Mouse (Mus musculus): ENCODE measurements around the gene Tfap4.

Gene Tfap4

DNA sequence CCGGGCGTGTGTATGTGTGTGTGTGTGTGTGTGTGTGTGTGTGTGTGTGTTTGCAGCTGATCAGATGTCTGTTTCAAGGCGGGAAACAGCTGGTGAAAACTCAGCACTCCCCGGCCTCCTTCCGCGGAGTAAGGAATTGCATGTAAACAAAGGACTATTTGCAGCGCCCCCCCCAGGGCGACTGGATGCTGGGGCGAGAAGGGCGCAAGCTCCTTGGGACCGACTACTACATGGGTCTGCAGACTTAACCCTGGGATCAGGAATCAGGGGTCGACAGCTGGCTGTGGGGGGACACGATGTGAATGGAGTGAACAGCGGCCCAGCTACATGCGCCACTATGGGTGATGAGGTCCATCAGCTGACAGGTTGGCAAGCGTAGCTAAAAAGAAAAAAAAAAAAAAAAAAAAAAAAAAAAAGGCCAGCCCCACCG is at the start of gene Tfap4:
Gene Tfap4 (minus strand): TSS at position 140 of the 430 bp plus-strand sequence.
- DNase-seq (ENCODE audit: low read depth in 2 of 2, low spot score in 2 of 2), result peak; percentile 78 to 88

DNA sequence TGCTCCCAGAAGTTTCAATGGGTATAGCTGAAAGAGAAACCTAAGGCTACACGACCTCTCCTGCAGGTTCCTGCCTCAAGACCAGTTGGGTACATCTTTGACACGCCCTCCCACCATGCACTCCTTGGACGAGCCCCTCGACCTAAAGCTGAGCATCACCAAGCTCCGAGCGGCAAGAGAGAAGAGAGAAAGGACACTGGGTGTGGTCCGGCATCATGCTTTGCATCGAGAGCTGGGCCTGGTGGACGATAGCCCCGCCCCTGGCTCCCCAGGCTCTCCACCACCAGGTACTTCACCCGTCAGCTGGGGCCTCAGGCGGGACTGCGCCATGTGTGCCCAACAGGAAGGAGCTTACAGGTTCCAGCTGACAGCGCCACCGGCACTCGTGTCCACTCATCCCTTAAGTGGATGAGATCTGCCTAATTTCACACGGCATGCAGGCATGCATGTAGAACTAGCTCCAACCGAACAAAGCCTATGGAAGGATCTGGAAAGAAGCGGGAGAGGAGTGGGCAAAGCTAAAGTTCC is 48.9 kb upstream of the Tfap4 start:
- DNase-seq (ENCODE audit: low read depth in 2 of 2, low spot score in 2 of 2), result no peak

DNA sequence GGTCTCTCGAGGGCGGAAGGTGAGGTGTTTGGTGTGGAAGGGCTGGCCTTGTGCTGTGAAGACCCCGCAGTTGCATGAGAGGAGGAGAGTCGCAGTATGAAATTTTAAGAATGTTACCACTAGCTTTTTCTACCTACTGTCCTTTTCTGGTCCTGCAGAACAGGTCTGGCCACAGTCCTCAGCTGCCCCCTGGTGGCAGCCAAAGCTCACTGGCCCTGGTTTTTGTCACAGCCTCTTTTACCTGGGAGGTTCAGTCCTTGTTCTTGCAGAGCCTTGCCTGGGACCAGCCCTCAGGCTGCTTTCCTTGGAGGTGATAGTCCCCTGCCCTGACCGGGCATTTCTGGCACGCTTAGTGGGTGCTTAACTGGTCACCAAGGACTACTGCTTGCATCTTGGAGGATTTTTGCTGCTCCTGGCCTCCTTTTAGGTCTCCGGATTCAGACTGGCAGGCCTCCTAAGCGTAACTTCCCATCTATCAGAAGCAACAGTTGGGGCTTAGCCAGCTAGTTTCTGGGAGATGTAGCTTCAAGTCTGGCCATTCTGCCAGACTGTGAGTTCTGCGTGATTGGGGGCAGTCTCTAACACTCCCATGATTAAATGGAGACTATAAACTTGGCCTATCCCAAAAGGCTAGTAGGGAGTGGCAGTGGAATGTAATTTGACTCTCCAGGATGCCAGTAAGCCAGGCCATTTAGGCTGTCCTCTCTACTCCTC is 48.3 kb upstream of the Tfap4 start:
- DNase-seq (ENCODE audit: low read depth in 2 of 2, low spot score in 2 of 2), result peak; percentile 80 to 82

DNA sequence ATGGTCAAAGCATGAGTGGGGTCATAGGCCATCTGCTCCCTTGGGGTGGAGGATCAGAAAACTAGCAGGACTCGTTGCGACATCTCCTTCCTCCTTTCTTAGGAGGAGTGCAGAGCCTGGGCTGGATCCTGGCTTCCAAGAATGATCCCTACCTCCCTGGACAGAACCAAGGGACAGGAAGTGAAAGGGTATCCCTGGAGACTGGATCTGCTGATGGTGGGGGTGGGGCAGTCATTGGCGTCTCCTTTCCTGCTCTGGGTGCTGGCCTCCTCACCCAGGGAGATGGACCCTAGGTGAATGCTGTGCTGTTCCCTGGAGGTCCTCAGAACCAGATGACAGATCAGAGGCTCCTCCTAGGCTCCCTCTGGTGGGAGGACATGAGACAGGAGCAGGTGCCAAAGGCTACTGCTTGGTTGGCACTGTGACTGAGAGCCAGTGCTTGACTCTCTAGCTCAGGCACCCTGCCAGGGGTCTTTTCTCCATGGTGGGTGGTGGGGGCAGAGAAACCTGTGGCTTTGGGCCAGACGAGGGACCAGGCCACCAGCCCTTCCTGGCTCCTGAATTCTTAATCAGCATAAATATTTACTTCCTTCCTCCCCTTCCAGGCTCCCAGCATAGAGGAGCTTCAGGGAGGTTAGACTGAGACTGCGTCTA is 46.9 kb upstream of the Tfap4 start:
- no peak for DNase-seq (ENCODE audit: low read depth in 2 of 2, low spot score in 2 of 2)

DNA sequence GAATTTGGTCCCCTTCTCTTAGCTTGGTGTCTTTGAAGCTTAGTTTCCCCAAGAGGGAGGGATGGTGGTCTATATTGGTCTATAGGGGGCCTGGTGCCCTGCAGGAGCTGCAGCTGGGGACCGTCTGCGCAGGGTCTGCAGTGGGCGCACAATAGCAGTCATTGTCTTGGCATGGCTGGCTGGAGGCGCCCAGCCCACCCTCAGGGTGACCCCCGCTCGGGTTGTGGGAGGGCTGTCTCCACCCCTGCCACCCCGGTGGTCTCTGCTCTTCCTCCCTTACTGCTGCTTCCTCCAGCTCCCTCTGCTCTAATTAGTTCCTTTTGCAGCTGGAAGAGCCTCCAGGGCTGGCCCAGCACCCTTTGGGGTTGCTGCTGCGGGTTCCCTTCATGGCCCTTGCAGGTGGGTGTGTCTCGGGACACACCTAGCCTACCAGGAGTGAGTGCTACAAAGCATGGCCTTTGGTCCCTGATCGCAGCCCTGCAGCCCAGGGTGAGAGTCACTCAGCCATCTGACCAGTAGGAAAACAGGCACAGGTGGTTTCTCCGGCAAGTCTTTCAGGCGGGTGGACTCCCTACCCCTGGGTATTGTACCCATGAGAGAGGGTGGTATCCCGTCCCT is 46.0 kb upstream of the Tfap4 start:
- no peak for DNase-seq (ENCODE audit: low read depth in 2 of 2, low spot score in 2 of 2)

DNA sequence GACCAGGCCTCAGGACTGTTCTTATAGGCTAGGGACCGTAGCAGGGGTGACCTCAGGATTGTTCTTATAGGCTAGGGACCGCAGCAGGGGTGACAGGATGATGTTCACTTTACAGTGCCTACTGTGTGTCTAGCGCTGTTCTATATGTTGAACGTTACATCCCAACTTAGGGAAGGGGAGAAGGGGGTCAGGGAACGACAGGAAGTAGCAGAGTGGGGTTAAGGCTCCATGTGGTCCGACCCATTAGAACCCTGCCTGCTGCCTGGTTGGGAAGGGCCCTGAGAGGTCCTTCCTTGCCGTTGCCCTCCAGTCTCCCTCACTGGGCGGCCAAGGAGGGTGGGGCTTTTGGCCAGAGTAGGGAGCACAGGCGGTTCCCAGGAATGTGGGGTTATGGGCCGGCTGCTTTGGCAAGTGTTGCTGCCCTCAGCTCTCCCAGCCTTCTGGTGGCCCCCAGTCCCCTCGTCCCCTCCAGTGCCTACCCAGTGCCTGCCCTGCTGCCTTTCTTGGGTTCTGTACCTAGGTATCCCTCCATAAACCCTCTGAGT is 44.7 kb upstream of the Tfap4 start:
- no peak for DNase-seq (ENCODE audit: low read depth in 2 of 2, low spot score in 2 of 2)

DNA sequence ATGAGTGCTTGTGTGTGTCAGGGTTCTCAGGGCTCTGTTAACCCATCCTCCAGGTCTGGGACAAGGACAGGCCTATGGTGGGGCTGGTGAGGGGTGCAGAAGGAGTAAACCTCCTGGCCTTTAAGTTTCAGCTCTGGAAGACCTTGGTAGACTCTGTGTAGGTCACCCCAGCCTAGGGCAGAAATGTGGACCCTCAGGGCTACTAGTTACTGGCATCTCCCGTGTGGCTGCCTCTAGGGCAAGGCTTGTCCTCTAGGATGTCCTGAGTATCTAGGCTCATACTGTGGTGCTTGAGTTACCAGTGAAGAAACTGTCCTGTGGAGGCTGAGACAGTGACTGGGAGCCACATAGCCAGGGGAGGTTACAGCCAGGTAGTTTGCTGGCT is 43.8 kb upstream of the Tfap4 start:
- DNase-seq (ENCODE audit: low read depth in 2 of 2, low spot score in 2 of 2), result no peak

DNA sequence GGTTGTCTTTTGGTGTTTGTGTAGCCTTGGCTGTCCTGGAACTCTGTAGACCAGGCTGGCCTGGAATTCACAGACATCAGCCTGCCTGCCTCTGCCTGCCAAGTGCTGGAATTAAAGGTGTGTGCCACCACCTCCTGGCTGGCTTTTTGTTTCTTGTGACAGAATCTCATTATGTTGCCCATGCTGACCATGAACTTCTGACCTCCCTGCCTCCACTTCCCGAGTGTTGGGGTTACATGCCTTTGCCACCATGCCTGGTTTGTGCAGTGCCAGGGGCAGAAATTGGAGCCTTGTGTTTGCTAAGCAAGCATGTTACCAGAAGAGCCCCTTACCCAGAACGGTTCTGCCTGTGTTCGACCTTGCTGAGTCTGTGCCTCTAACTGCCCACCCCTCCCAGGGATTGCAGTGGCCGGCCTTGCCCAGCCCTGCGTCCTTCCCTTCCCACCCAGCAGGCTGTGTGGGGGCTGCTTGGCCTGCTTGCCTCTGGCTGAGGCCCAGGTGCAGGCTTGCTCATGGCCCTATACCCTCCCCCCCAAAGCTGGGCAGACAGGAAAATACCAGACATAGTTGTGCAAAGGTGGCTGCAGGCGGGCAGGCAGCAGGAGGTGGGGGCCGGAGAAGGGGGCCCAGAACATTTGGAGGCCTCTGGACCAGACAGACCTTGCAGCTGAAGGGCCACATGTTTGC is 43.3 kb upstream of the Tfap4 start:
- DNase-seq (ENCODE audit: low read depth in 2 of 2, low spot score in 2 of 2), result no peak

DNA sequence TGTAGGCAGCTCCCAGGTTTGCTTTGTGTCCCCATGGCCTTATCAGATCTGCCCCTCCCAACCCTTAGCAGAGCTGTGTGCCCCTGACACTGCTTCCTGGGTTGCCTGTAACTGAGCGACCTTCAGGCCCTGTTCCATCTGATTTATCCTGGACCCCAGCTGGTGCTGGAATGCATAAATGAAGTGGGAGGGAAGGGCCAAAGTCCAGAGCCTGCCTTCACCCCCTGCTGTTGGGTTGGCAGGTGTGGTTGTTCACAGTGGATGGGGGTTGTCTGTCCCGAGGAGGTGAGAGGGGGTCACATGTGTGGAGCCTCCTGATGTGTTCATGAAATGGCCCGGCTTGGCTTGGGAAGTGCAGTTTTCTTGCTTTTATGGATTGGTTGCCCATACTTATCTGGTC is 42.5 kb upstream of the Tfap4 start:
- DNase-seq (ENCODE audit: low read depth in 2 of 2, low spot score in 2 of 2), result no peak

DNA sequence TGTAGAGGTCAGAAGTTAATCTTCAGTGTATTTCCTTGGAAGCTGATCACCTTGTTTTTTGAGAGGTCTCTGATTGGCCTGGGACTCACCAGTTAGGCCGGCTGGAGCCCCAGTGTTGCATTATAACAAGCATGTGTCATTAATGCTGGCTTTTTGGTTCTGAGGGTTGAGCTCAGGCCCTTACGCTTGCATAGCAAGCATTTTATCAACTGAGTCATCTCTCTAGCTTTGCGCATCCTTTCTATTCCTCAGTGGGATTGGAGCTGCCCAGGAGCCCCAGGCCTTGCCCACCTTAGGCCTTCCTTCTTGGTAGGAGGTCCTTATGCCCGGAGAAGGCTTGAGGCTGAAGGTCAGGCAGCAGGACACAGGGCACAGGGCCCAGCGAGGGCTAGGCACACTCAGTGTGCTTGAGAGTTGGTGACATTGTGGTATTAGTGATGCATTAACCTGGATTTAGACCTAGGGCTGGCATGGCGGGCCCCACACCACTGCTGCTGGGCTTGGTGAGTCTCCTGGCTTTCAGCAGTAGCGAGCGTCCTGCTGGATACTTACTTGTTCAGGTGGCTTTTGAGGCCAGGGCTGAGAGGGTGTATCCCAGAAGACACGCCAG is 41.2 kb upstream of the Tfap4 start:
- DNase-seq (ENCODE audit: low read depth in 2 of 2, low spot score in 2 of 2), result no peak

DNA sequence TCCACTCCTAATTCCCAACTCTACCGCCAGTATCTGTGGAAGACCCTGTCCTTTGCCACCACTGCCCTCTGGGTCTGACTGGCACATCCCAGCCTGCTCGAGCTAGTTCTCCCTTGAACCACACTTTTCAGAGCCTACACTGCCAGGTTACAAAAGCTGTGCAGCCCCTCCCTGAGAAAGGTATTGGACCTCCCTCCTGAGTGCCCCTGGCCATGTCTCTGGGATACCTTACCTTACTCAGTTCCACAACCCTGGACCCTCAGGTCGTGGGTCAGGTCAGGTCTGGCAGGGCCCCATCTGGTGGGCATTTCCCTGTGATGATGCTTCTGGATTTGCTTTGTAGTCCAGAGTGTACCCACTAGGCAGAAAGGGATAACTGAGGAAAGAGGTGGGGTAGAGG is 40.0 kb upstream of the Tfap4 start:
- DNase-seq (ENCODE audit: low read depth in 2 of 2, low spot score in 2 of 2), result no peak

DNA sequence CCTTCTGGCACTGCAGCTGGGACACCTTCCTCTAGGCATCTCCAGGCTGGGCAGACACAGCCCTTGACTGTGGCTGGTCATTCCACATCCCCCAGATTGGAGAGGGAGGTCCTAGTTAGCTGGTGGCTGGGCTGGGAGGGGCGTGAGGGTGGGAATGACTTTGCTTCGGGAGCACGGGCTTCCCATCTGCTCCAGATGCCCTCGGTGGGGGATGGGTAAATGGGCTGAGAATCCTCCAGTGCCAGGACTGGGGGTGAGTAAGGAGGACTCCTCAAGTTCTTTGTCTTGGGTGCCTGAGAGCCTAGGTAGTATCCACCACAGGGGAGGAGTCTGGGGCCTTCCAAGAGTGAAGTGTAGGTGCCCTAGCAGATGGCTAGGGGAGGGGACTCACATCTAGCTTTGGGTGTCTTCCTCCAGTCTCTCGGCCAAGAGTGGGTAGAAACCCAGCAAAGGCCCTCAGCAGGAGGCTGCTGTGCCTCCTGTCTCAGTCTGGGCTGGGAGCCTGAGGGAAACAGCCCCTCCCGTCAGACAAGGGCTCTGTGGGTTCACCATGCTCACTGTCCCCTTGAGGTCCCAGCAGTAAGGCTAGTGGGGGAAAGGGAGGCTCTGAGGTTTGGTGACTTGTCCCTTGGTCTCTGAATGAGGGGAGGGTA is 39.4 kb upstream of the Tfap4 start:
- no peak for DNase-seq (ENCODE audit: low read depth in 2 of 2, low spot score in 2 of 2)

DNA sequence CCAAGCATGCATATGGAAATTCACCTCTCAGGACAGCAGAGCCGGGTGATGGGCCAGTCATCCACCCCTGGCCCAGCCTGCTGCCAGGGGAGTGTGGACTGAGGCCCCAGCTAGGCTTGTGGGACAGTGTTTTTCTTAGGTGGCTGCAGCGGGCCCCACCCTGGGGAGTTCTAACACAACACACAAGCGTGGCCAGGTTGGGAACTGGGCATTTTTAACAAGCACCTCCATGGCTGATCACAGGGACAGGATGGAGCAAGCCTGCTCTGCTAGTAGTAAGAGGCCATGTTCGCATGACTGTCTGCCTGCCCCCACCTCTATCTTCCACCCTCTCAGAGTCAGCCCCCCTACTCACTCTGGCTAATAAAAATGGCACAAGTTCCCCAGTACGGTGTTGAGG is 38.4 kb upstream of the Tfap4 start:
- no peak for DNase-seq (ENCODE audit: low read depth in 2 of 2, low spot score in 2 of 2)

DNA sequence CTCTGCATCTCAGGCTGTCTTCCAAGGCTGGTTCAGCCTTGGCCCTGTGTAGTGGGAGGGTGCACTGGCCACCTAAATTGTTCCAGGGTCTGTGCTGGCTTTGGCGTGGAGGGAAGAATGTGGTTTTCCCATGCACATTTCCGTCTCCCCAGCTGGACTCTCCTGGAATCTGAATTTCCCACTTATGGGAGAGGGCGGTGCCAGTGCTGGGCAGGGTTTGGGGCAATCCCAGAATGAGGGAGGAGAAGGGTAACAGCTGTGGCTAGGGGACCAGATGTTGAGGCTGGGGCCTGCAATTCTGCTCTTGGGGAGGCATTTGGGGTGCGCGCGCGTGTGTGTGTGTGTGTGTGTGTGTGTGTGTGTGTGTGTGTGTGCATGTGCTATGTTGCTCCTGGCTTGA is 37.6 kb upstream of the Tfap4 start:
- no peak for DNase-seq (ENCODE audit: low read depth in 2 of 2, low spot score in 2 of 2)

DNA sequence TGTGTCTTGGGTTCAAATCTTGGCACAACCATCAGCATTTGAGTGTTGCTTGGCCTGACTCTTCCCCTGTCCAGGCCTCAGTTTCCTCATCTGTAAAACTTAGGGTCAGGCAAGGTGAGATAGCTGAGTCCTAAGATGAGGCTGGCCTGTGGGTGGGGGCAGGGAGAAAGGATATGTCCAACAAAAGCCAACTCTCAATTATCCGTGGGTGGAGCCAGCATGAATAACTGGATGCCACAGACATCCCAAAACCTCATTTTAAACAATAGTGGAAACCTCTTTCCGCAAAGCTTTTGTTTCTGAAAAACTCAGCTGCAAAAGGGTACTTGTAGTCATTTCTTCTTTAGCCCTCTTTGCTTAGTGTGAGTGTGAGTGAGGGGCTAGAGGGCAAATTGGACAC is 37.2 kb upstream of the Tfap4 start:
- DNase-seq (ENCODE audit: low read depth in 2 of 2, low spot score in 2 of 2), result no peak

DNA sequence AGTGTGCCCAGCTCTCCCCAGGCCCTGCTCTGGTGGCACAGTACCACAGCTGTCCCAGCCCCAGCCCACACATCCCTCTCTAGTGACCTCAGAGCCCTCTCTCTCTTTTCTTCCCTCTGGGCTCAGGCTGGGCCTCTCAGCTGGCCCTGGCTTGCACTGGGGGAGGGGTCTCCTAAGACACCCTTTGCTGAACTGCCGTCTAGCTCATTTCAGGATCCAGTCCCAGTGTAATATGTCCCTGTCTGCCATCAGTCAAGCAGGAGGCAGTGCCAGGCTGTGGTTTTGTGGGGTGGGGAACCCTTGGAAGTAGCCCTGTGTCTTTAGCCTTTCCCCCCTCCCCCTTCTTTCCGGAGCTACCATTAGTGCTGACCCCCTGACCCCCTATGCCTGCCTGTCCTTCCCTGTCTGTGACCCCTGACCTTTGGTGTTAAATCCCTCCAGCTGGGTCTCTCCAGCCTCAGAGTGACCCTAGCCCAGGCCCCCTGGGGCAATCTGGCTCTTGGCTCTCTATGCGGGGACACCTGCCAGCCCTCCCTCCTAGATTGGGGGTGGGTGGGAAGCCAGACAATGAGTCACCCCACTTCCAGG is 36.6 kb upstream of the Tfap4 start:
- no peak for DNase-seq (ENCODE audit: low read depth in 2 of 2, low spot score in 2 of 2)

DNA sequence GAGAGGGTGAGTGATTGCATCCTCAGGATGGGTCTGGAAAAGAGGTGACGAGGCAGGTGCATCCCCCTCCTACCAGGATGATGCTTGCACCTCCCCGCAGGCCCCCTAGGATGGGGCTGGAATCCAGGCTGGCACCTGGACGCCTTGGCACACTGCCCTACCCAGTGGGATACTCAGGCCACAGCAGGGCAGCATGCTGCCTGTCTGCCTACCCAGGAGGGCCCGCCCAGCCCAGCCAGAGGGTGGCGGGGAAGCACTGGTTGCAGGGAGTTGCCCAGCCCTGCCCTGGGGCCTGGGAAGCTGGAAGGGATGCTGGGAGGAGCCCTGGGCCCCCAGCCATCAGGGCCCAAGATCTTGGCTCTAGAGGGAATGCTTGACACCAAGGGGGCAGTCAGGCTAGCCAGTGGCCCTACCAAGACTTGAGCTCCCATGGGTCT is 35.9 kb upstream of the Tfap4 start:
- DNase-seq (ENCODE audit: low read depth in 2 of 2, low spot score in 2 of 2), result no peak

DNA sequence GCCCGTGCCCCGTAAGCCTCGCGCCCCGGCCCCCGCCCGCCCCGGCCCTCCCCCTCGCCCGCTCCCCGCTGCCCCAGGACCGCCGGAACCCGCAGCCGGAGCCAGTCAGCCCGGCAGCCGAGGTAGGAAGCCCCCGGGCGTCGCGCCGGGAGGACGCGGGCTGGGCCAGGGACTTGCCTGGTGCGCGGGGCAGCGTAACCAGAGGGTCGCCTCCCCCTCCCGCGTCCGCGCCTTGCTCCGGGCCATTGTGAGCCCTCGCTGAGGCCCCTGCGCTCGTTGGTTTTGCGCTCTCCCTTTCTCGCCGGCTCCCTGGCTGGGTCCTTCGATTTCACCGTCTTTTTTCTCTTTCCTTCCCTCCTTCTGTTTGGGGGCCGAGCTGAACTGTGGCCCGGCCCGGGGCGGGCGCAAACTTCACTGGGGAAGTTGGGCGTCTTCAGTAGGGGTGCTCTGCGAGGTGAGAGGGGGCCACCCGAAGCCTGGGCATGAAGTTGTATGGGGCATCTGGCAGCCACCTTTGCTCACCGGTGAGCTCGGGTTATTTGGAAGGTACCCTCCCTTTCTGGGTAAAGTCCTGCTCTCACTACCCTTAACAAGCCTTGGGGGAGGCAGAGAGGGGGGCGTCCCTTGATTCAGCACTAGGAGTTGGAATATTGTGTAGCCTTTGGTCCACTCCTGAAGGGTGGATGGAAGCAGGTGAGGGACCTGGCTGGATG is 35.3 kb upstream of the Tfap4 start:
- no peak for DNase-seq (ENCODE audit: low read depth in 2 of 2, low spot score in 2 of 2)
